Mouse (Mus musculus) embryo, embryonic 10 days (tissue): ENCODE data around the gene Gm8857.
"Not testable (repeated sequence)": the region's sequence is repeated elsewhere in the genome, so short reads cannot be mapped to it uniquely, and the experiment has no call there.

Experiments used
- DNase-seq: peaks from one replicate; pipeline ENCODE4 v3.0.0-alpha.2; 2015; ENCODE audit warnings: low spot score

Gene Gm8857

DNA sequence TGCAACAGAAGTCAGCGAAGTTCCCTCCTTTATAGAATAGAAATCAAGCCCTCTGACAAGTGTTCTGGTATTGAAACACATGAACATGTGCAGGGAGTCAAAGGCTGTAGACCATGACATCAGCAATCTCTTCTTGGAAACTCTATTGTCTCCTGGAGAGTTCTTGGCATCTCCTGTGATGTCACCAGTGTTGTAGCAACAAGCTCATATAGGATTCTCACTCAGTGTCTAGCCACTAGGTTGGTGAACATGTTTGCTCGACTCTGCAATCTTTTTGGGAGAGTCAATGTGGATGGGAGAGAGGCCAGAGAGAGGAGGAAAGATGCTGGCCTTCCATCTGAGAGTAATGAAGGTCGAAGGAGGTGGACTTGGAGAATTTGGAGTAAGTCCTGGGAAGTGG, at the start of gene Gm8857, which contains the start of gene Gm8871:
Gene Gm8857 (plus strand): TSS at position 303 of the 400 bp plus-strand sequence.
Gene Gm8871 (plus strand): TSS at position 301 of the 400 bp plus-strand sequence.
- DNase-seq: not testable (repeated sequence)

DNA sequence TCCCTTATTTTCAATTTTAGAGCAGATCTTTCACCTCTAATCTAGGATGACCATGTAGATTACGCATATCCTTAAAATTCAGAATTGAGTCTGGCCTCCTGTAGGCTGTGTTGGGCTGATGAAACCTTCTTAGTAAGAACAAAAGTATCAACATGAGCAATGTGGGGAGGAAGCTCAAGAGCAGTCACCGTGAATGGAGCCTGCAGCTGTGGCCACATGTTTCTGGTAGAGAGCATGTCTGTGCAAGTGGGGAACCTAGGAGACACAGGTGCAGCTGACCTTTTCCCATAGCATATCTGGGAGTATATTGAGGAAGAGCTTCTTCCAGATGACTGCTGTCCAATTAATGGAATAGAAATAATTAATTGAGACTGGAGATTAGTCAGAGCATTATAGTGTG, 5.9 kb downstream of the Gm8857 start:
- not testable (repeated sequence) for DNase-seq

DNA sequence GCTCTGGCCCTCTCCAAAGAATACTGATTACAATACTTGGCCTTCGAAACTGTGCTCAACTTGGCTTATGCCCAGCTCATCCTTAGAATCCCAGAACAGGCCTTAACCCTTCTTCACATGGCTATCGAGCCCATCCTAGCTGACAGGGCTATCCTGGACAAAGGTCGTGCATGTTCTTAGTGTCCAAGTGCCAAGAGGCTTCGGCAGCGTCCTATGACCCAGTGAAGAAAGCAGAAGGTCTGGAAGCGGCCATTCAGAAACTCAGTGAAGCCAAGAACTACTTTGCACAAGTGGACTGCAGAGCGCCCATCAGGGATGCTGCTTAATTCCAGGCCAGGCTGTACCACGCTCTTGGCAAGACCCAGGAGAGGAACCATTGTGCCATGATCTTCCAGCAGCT, 10.4 kb downstream of the Gm8857 start:
- not testable (repeated sequence) for DNase-seq
